Mouse (Mus musculus): ENCODE measurements at regions not wholly inside any gene's neighbourhood (a gene's known extent, or its start where the extent isn't known, plus 50 kb on each side); places are given as distances from the start of the nearest gene placed in this dataset.

DNA sequence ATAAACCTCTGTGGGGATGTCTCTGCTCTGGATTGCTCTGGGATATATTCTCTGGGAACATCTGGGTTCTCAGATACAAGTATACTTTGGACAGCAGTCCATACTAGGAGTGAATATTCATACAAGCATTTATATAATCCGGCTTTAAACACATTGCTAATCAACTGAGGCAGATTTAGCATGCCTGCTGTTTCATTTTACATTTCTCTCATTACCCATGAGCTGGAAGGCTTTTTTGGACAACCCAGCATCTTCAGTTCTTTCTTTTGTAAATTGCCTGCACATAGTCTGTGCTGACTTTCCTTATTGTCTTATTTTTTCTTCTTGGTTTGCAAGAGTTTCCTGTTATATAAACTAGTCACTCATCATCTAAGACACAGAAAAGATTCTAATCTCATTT is 131.9 kb upstream of the Cp start:
- no peak for DNase-seq

GRCm38 (mm10) chr3:19828518-19829246 is 128.2 kb upstream of the Cp start:
- no peak overlapping the region for H3K4me3 ChIP-seq (ENCODE audit: insufficient read depth, low read depth, low read length)
- WGBS, result 83% methylated on average over 5 of the region's 5 CpGs
- no peaks in the 10 kb centered on the region for H3K36me3 ChIP-seq (ENCODE audit: control insufficient read depth, insufficient read depth, low read length)
- H3K27me3 ChIP-seq (replicated peaks; ENCODE audit: control insufficient read depth, insufficient read depth, low read length), result no peaks in the 10 kb centered on the region; the same call in 1 of the 2 replicates
- no peak for DNase-seq
- no peaks in the 10 kb centered on the region for H3K4me1 ChIP-seq (ENCODE audit: control insufficient read depth, insufficient read depth, low read length)
- TF ChIP-seq POLR2A (IDR thresholded peaks at IDR 0.05; ENCODE audit: low read depth, low read length), result no peak
- no peak for TF ChIP-seq CTCF (conservative IDR thresholded peaks at IDR 0.05; ENCODE audit: insufficient read depth, insufficient read length, low read depth, low read length)
- H3K27ac ChIP-seq (ENCODE audit: insufficient read depth, low read depth, low read length), result no peak overlapping the region

More for the DNA sequence above, 131.9 kb upstream of the Cp start:
- Histone ChIP-seq H3K27me3 (replicated peaks; ENCODE audit: control insufficient read depth, insufficient read depth, low read length) (no peaks in the 10 kb centered on the region; the same call in 1 of the 2 replicates), H3K4me3 (ENCODE audit: insufficient read depth, low read depth, low read length) (no peak overlapping the region), H3K4me1 (ENCODE audit: control insufficient read depth, insufficient read depth, low read length) (no peaks in the 10 kb centered on the region), H3K36me3 (ENCODE audit: control insufficient read depth, insufficient read depth, low read length) (no peaks in the 10 kb centered on the region), H3K27ac (ENCODE audit: insufficient read depth, low read depth, low read length) (no peak overlapping the region)
- 95% methylated on average over 1 of the region's 1 CpGs for WGBS
- no peak for TF ChIP-seq CTCF (conservative IDR thresholded peaks at IDR 0.05; ENCODE audit: insufficient read depth, insufficient read length, low read depth, low read length)
- TF ChIP-seq POLR2A (IDR thresholded peaks at IDR 0.05; ENCODE audit: low read depth, low read length), result no peak

- 94% methylated on average over 2 of the region's 2 CpGs for WGBS
- Histone ChIP-seq H3K27me3 (replicated peaks; ENCODE audit: control insufficient read depth, insufficient read depth, low read length) (no peaks in the 10 kb centered on the region; the same call in 1 of the 2 replicates), H3K4me1 (ENCODE audit: control insufficient read depth, insufficient read depth, low read length) (no peaks in the 10 kb centered on the region), H3K27ac (ENCODE audit: insufficient read depth, low read depth, low read length) (no peak overlapping the region), H3K36me3 (ENCODE audit: control insufficient read depth, insufficient read depth, low read length) (no peaks in the 10 kb centered on the region), H3K4me3 (ENCODE audit: insufficient read depth, low read depth, low read length) (no peak overlapping the region)
- DNase-seq, result no peak
- TF ChIP-seq POLR2A (IDR thresholded peaks at IDR 0.05; ENCODE audit: low read depth, low read length) (no peak), CTCF (conservative IDR thresholded peaks at IDR 0.05; ENCODE audit: insufficient read depth, insufficient read length, low read depth, low read length) (no peak)
Measured at GRCm38 (mm10) chr3:19829752-19830151, 127.1 kb upstream of the Cp start.

DNA sequence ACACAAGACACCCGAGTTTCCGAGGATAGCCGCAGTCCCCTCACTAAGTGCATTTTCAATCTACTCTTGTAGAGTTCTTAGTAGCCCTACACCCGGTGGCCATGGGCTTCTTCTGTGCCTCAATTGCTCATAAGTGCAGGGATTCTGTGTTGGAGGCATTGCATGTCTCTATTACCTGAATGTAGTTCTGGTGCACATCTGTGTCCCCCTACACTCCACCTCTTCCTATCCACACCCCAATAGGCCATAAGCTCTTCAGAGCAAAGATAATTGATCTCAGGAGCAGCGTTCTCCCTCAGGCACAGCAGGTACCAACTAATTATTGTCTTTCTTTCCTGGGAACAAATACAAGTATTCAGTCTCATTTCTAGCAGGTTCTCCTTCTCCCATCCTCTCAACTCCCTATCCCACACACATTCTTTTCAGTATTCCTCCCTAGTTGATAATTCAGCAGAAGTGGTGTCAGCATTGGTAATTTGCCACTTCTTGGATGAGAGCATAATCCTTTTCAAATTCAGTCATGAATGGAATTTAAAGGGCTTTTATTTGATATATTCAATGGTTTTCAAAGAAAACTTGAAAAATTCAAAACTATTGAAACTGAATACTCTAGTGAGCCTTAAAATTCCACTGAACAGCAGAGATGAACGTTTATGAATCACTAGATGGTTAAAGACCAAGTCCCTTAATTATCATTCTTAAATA is 108.7 kb upstream of the Cp start:
- Histone ChIP-seq H3K27me3 (replicated peaks; ENCODE audit: control insufficient read depth, insufficient read depth, low read length) (no peaks in the 10 kb centered on the region), H3K4me1 (ENCODE audit: control insufficient read depth, insufficient read depth, low read length) (no peaks in the 10 kb centered on the region), H3K4me3 (ENCODE audit: insufficient read depth, low read depth, low read length) (no peak overlapping the region), H3K36me3 (ENCODE audit: control insufficient read depth, insufficient read depth, low read length) (no peaks in the 10 kb centered on the region), H3K27ac (ENCODE audit: insufficient read depth, low read depth, low read length) (no peak overlapping the region)
- WGBS, result 83% methylated on average over 6 of the region's 6 CpGs
- DNase-seq, result no peak
- TF ChIP-seq CTCF (conservative IDR thresholded peaks at IDR 0.05; ENCODE audit: insufficient read depth, insufficient read length, low read depth, low read length), result no peak
- no peak for TF ChIP-seq POLR2A (IDR thresholded peaks at IDR 0.05; ENCODE audit: low read depth, low read length)

DNA sequence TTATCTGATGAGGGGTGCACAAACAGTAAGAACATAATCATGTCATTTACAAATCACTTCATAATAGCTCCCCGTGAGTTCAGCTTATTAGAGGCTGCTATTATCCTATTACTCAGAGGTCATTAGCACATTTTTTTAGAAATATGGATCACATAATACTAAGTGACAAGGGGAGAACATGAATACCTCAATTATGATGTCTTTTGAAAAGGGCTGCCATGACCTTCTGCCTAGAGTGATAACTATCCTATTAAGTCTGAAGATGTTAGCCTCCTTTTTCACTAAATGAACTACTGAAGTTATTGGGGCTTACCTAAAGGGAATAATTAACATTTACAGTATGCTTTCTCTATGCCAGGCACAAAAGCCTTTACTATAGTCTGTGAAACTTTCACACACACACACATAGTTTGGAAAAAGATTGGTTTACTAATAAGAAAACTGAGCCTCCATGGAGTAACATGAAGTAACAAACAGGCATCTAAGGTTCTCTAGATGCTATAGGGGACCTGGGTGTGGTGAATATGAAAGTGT is 108.1 kb upstream of the Cp start:
- no peak overlapping the region for H3K27ac ChIP-seq (ENCODE audit: insufficient read depth, low read depth, low read length)
- no peak for DNase-seq
- H3K27me3 ChIP-seq (replicated peaks; ENCODE audit: control insufficient read depth, insufficient read depth, low read length), result no peaks in the 10 kb centered on the region
- TF ChIP-seq POLR2A (IDR thresholded peaks at IDR 0.05; ENCODE audit: low read depth, low read length) (no peak), CTCF (conservative IDR thresholded peaks at IDR 0.05; ENCODE audit: insufficient read depth, insufficient read length, low read depth, low read length) (no peak)
- 78% methylated on average over 1 of the region's 1 CpGs for WGBS
- no peak overlapping the region for H3K4me3 ChIP-seq (ENCODE audit: insufficient read depth, low read depth, low read length)
- H3K4me1 ChIP-seq (ENCODE audit: control insufficient read depth, insufficient read depth, low read length), result no peaks in the 10 kb centered on the region
- H3K36me3 ChIP-seq (ENCODE audit: control insufficient read depth, insufficient read depth, low read length), result no peaks in the 10 kb centered on the region

DNA sequence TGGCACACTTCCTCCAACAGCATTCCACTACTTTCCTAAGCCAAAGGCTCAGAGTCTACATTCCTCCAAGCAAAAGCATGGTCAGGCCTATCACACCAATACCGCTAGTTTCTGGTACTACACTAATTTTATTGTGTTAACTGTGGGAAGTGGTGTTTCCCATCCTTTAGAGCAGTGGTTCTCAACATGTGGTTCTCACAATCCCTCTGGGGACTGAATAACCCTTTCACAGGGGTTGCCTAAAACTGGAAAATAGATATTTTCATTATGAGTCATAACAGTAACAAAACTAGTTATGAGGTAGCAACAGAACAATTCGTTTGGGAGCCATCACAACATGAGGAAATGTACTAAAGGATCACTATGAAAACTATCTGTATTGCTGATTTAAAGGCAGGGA is 74.2 kb upstream of the Cp start:
- H3K36me3 ChIP-seq (ENCODE audit: control insufficient read depth, insufficient read depth, low read length), result no peaks in the 10 kb centered on the region
- no peak for DNase-seq
- no peaks in the 10 kb centered on the region for H3K4me1 ChIP-seq (ENCODE audit: control insufficient read depth, insufficient read depth, low read length)
- no peak overlapping the region for H3K27ac ChIP-seq (ENCODE audit: insufficient read depth, low read depth, low read length)
- H3K27me3 ChIP-seq (replicated peaks; ENCODE audit: control insufficient read depth, insufficient read depth, low read length), result no peaks in the 10 kb centered on the region; the same call in 1 of the 2 replicates
- 74% methylated on average over 2 of the region's 2 CpGs for WGBS
- TF ChIP-seq POLR2A (IDR thresholded peaks at IDR 0.05; ENCODE audit: low read depth, low read length), result no peak
- no peak for TF ChIP-seq CTCF (conservative IDR thresholded peaks at IDR 0.05; ENCODE audit: insufficient read depth, insufficient read length, low read depth, low read length)
- H3K4me3 ChIP-seq (ENCODE audit: insufficient read depth, low read depth, low read length), result no peak overlapping the region

DNA sequence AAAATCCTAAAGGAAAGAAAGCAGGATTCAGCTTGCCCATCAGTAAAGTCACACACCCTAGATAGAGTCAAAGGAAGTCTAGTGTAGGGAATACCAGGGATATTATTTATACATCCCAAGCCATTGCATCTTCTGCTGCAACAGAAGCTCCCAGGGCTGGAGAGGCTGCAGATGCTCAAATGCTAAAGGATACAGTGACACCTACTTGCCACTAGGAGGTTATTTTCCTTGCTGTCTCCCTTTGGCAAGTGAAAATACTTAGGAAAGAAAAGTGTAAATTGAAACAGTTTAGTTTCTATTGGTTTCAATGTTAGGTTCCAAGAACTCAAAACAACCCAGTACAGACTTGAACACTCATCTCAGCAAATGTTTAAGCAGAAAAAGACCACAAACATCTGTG is 68.4 kb upstream of the Cp start:
- Histone ChIP-seq H3K27me3 (replicated peaks; ENCODE audit: control insufficient read depth, insufficient read depth, low read length) (no peaks in the 10 kb centered on the region), H3K36me3 (ENCODE audit: control insufficient read depth, insufficient read depth, low read length) (no peaks in the 10 kb centered on the region), H3K4me3 (ENCODE audit: insufficient read depth, low read depth, low read length) (no peak overlapping the region), H3K4me1 (ENCODE audit: control insufficient read depth, insufficient read depth, low read length) (no peaks in the 10 kb centered on the region), H3K27ac (ENCODE audit: insufficient read depth, low read depth, low read length) (no peak overlapping the region)
- TF ChIP-seq CTCF (conservative IDR thresholded peaks at IDR 0.05; ENCODE audit: insufficient read depth, insufficient read length, low read depth, low read length), result no peak
- TF ChIP-seq POLR2A (IDR thresholded peaks at IDR 0.05; ENCODE audit: low read depth, low read length), result no peak
- DNase-seq, result no peak

All from kidney, adult 2 months (tissue).